Mouse (Mus musculus) stomach, embryonic 15.5 days (tissue): ENCODE measurements around the gene Gm49368. TPM values are rescaled to one million over a fixed set of nuclear protein-coding genes. Genes with fewer than 3 reads are reported as not detected.
"Not testable (repeated sequence)": the region's sequence is repeated elsewhere in the genome, so short reads cannot be mapped to it uniquely, and the experiment has no call there.

Experiments used
- ATAC-seq: fragments of 200-750 bp; cut with Nextera tagmentation; 2 replicates; pipeline ENCODE4 v1.8.0; 2017; ENCODE audit warnings: low read depth, moderate number of reproducible peaks, moderate TSS enrichment; ENCODE audit not compliant: insufficient read depth, low FRiP score
- H3K27ac ChIP-seq: fragments of 300-500 bp; sonication (generic); 2 replicates; pipeline ENCODE4 v1.5.1; 2015; ENCODE audit warnings: mild to moderate bottlenecking, inconsistent platforms
- H3K27me3 ChIP-seq: fragments of 300-500 bp; sonication (generic); replicated peaks from 2 replicates; pipeline ENCODE4 v1.6.1; 2015; ENCODE audit warnings: inconsistent platforms
- H3K36me3 ChIP-seq: fragments of 300-500 bp; sonication (generic); 2 replicates; pipeline ENCODE4 v1.6.1; 2015; ENCODE audit warnings: inconsistent platforms
- H3K4me1 ChIP-seq: fragments of 300-500 bp; sonication (generic); 2 replicates; pipeline ENCODE4 v1.6.1; 2015; ENCODE audit warnings: inconsistent platforms
- H3K4me2 ChIP-seq: fragments of 300-500 bp; sonication (generic); 2 replicates; pipeline ENCODE4 v1.6.1; 2015; ENCODE audit warnings: mild to moderate bottlenecking, inconsistent platforms
- H3K4me3 ChIP-seq: fragments of 300-500 bp; sonication (generic); replicated peaks from 2 replicates; pipeline ENCODE4 v1.5.1; 2015; ENCODE audit warnings: inconsistent platforms
- H3K9ac ChIP-seq: fragments of 300-500 bp; sonication (generic); 2 replicates; pipeline ENCODE4 v1.6.1; 2015; ENCODE audit warnings: inconsistent platforms
- H3K9me3 ChIP-seq: fragments of 300-500 bp; sonication (generic); 2 replicates; pipeline ENCODE4 v1.6.1; 2016; ENCODE audit warnings: inconsistent platforms
- WGBS: fragments of 180-500 bp; shearing (Covaris S2); methylation state at CpG from one replicate; pipeline ENCODE4 v1.1.7; 2015; 5-methylcytosine and 5-hydroxymethylcytosine counted together
- polyA plus RNA-seq: library from polyadenylated mRNA; unstranded; fragments of >200 nt; fragmentation: Nextera tagmentation; extraction: Ambion mirVana; gene quantifications from 2 replicates; pipeline ENCODE4 v1.2.1, GENCODE M21; 2015

Gm49368 gene
- not detected in 2 replicates for polyA plus RNA-seq

DNA sequence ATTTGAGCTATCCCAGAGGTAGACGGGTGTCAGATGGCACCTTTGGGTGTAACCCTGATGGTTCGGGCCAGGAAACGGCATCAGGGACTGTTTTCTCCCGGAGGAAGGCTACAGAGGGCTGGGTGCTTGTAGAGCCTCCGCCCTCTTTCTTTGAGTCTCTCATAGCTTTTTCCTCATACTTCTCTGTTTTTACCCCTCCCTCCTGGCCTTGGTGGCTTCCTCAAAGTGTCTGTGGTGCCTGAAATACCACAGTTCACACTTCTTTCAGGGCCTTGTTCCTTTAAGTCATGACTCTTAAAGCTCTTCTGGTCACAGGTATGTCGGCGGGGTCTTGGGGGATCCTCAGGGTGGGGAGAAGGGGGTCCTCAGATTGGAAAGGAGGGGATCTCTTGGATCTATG lies at the start of gene Gm49368, which contains the start of gene Itgam:
Gm49368 (plus strand) TSS at position 228 of the 400 bp plus-strand sequence.
Itgam (plus strand) TSS at position 185 of the 400 bp plus-strand sequence.
- Histone ChIP-seq H3K36me3 (no peaks in the 10 kb centered on the region), H3K9ac (no peak within 1 kb of the TSS), H3K4me2 (no peak within 1 kb of the TSS), H3K9me3 (no peaks in the 10 kb centered on the region), H3K4me3 (no peak within 1 kb of the TSS), H3K27me3 (no peaks in the 10 kb centered on the region), H3K27ac (no peak within 1 kb of the TSS), H3K4me1 (no peaks in the 10 kb centered on the region)
- WGBS = 74% methylated on average over 7 of the region's 7 CpGs
- no peak for ATAC-seq

DNA sequence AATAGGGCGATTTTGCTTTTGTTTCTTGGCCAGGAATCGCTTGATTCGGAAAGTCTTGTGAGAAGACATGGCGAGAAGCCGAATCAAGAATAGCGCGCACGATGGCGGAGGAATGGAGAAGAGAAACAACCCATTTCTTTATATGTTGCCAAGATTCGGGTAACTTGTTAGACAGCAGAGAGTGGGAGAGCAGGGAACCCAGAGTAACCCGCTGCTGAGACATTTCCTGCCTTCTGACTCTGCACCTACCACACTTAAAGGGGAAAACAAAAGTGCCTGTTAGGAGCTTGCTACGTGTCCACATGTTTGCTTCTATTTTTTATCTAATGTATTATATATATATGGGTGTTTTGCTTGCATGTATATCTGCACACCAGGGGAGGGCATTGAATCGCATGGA lies 49.4 kb upstream of the Gm49368 start:
- 92% methylated on average over 13 of the region's 13 CpGs for WGBS
- Histone ChIP-seq H3K4me3 (no peak overlapping the region), H3K9ac (no peak overlapping the region), H3K36me3 (no peaks in the 10 kb centered on the region), H3K4me2 (no peak overlapping the region), H3K27ac (no peak overlapping the region), H3K4me1 (0 out of 2 replicates have a peak, but pooled peaks cover 2% of the 10 kb centered on the region), H3K27me3 (no peaks in the 10 kb centered on the region), H3K9me3 (no peaks in the 10 kb centered on the region)
- no peak for ATAC-seq

DNA sequence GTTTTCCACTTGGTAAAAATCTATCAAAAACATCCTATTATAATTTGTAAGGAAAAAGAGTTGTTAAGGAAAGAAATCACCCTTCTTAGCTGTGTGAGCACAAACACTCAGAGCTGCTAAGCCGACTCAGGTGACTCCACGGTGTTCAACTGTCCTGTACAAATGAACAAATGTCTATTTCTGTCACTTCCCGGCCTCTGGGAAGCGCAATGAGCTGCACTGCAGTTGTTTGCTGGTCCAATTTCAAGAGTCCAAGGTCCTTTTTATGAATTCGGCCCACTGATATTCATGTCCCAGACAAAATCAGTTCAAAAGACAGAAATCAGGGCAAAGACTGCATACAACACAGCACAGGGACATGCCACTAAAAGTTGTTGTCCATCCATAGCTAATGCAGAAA lies 46.3 kb upstream of the Gm49368 start:
- H3K9ac ChIP-seq, H3K4me2 ChIP-seq, H3K4me1 ChIP-seq, H3K36me3 ChIP-seq, ATAC-seq, H3K4me3 ChIP-seq, H3K27me3 ChIP-seq, H3K9me3 ChIP-seq, H3K27ac ChIP-seq: not testable (repeated sequence)
- 54% methylated on average over 5 of the region's 5 CpGs for WGBS

DNA sequence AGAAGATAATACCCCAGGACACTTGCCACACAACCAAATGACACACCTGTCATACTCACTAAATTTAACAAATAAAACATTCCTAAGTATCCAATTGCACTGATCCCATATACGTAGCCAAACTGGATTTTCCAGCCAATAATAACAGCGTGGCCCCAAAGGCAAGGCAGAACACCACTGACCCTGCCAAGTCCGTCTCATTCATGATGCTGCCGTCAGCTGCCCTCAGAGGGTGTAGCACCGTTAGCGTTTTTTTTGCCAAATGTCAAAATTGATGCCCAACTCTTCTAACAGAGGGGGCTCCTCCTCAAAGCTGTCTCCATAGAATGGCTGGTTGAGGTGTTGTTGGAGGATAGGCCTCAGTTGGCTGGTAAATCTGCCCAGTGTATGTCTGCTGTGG lies 45.8 kb upstream of the Gm49368 start:
- no peak overlapping the region for H3K4me2 ChIP-seq
- no peak overlapping the region for H3K9ac ChIP-seq
- H3K9me3 ChIP-seq = no peaks in the 10 kb centered on the region
- no peak overlapping the region for H3K27ac ChIP-seq
- H3K4me3 ChIP-seq = no peak overlapping the region
- 70% methylated on average over 6 of the region's 6 CpGs for WGBS
- ATAC-seq = no peak
- H3K4me1 ChIP-seq = no peaks in the 10 kb centered on the region
- no peaks in the 10 kb centered on the region for H3K36me3 ChIP-seq
- H3K27me3 ChIP-seq = no peaks in the 10 kb centered on the region

DNA sequence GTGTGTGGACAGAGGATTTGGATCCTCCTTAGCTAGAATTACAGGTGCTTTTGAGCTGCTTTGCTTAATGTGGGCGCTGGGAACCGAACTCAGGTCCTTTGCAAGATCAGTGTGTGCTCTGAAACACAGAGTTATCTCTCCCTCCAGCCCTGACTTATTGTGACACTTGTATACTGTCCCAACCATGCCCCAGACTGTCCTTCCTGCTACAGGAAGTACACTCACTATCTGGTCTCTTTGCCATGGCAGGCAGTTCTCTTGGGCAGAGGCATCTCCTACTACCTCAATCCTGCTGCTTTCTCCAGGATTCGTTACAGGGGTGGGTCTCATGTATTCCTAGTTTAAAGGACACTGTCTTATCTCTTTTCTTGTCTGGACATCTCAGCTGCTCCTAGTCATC lies 44.2 kb upstream of the Gm49368 start:
- H3K9ac ChIP-seq = no peak overlapping the region
- H3K4me1 ChIP-seq = no peaks in the 10 kb centered on the region
- H3K27me3 ChIP-seq = no peaks in the 10 kb centered on the region
- no peak overlapping the region for H3K27ac ChIP-seq
- WGBS = 85% methylated on average over 3 of the region's 3 CpGs
- no peak overlapping the region for H3K4me2 ChIP-seq
- ATAC-seq = no peak
- no peak overlapping the region for H3K4me3 ChIP-seq
- no peaks in the 10 kb centered on the region for H3K9me3 ChIP-seq
- H3K36me3 ChIP-seq = no peaks in the 10 kb centered on the region

DNA sequence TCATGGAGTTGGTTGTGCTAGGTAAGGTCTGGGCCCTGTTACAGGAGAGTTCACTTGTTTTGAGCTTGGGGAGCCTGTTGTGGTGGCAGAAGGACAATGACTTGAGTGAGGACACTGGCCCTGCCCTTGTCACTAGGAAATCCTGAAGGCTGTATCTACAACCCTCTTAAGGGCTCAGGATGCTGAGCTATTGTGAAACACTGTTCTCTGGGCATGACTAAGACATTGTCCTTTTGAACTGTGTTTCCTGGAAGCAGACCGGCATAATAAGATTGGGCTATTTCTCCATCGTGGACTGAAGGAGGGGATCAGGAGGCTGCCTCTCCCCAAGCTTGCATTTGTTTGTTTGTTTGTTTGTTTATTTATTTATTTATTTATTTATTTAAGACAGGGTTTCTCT lies 43.3 kb upstream of the Gm49368 start:
- WGBS = 81% methylated on average over 2 of the region's 2 CpGs
- no peak for ATAC-seq
- H3K27me3 ChIP-seq = no peaks in the 10 kb centered on the region
- no peaks in the 10 kb centered on the region for H3K9me3 ChIP-seq
- H3K4me3 ChIP-seq = no peak overlapping the region
- no peak overlapping the region for H3K9ac ChIP-seq
- H3K27ac ChIP-seq = no peak overlapping the region
- H3K36me3 ChIP-seq = no peaks in the 10 kb centered on the region
- H3K4me2 ChIP-seq = no peak overlapping the region
- H3K4me1 ChIP-seq = no peaks in the 10 kb centered on the region

DNA sequence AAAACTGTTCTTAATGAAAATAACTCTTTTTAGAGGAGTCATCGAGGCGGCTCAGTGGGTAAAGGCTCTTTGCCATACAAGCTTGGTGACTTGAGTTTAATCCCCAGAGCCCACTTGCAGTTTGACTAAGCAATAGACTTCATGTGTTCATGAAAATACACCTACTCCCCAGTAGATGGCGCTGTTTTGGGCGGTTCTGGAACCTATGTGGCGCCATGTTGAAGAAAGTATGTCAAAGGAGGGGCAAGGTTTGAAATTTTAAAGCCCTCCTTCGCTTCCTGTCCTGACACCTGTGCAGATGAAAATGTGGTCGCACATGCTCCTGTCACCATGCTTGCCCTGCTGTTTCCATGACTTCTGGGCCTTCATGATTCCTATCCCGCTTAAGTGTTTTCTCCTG lies 39.5 kb upstream of the Gm49368 start:
- WGBS = 62% methylated on average over 8 of the region's 8 CpGs
- no peak for ATAC-seq

DNA sequence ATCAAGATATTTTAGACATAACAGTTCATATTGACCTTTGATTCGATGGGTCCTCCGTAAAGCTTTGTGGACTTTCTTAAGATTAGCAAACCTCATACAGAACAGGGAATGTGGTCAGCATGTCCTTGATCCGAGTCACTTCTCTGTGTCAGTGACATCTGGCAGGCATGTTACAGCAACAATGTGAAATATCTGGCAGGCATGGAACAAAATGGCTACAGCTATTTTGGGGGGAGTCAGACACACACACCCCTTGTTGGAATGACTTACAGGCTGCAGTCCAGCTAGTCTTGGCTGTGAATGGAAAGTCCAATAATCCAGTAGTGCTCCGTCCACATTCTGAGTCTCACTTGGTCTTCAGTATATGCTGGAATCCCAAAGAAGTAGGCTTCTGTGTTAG lies 38.9 kb upstream of the Gm49368 start:
- no peaks in the 10 kb centered on the region for H3K36me3 ChIP-seq
- 87% methylated on average over 4 of the region's 4 CpGs for WGBS

More for the DNA sequence above, 39.5 kb upstream of the Gm49368 start:
- Histone ChIP-seq H3K4me2 (no peak overlapping the region), H3K4me3 (no peak overlapping the region), H3K27ac (no peak overlapping the region), H3K9ac (no peak overlapping the region), H3K9me3 (no peaks in the 10 kb centered on the region), H3K36me3 (no peaks in the 10 kb centered on the region), H3K27me3 (no peaks in the 10 kb centered on the region), H3K4me1 (no peaks in the 10 kb centered on the region)

DNA sequence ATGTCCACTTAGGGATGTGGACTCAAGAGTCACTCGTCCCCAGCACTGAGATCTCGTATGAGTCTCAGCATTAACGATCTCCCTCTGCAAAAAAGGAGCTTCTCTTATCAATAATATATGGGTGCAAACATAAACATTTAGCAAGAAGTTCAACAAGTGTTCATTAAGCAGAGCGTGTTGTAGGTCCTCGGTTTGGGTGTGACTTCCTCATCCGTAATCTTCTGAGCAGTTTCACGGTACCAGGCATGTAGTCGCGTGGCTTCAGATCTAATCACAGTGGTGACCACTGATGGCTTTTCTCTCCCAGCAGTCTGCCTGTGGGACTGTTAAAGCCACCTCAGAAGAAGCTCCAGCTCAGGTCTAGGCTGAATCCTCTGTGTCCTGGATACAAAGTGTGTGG lies 38.1 kb upstream of the Gm49368 start:
- 70% methylated on average over 9 of the region's 9 CpGs for WGBS
- no peaks in the 10 kb centered on the region for H3K36me3 ChIP-seq
- H3K4me1 ChIP-seq = no peaks in the 10 kb centered on the region
- no peak overlapping the region for H3K4me3 ChIP-seq
- H3K4me2 ChIP-seq = no peak overlapping the region
- no peaks in the 10 kb centered on the region for H3K9me3 ChIP-seq
- no peak for ATAC-seq
- H3K27me3 ChIP-seq = no peaks in the 10 kb centered on the region
- H3K27ac ChIP-seq = no peak overlapping the region
- H3K9ac ChIP-seq = no peak overlapping the region

More for the DNA sequence above, 38.9 kb upstream of the Gm49368 start:
- Histone ChIP-seq H3K9ac (no peak overlapping the region), H3K9me3 (no peaks in the 10 kb centered on the region), H3K4me1 (no peaks in the 10 kb centered on the region), H3K4me3 (no peak overlapping the region), H3K27ac (no peak overlapping the region), H3K27me3 (no peaks in the 10 kb centered on the region), H3K4me2 (no peak overlapping the region)
- no peak for ATAC-seq

DNA sequence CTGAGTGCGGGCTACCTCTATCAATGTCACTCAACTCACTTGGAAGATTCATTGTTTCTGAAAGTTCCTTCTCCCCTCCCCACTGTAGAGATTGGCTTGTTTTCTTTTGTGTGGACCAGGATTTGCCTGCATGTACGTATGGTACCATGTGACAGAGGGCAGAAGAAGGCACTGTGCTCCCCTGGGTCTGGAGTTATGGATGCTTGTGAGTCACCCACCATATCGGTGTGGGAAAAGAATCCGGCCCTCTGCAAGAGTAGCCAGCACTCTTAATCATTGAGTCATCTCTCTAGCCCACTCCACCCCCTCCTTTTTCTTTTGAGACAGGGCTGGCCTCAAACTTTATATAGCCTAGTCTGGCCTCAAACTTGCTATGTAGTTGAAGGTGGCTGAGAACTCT lies 37.6 kb upstream of the Gm49368 start:
- no peak for ATAC-seq
- 81% methylated on average over 4 of the region's 4 CpGs for WGBS
- Histone ChIP-seq H3K4me1 (no peaks in the 10 kb centered on the region), H3K4me2 (no peak overlapping the region), H3K4me3 (no peak overlapping the region), H3K36me3 (no peaks in the 10 kb centered on the region), H3K9ac (no peak overlapping the region), H3K27ac (no peak overlapping the region), H3K27me3 (no peaks in the 10 kb centered on the region), H3K9me3 (no peaks in the 10 kb centered on the region)

DNA sequence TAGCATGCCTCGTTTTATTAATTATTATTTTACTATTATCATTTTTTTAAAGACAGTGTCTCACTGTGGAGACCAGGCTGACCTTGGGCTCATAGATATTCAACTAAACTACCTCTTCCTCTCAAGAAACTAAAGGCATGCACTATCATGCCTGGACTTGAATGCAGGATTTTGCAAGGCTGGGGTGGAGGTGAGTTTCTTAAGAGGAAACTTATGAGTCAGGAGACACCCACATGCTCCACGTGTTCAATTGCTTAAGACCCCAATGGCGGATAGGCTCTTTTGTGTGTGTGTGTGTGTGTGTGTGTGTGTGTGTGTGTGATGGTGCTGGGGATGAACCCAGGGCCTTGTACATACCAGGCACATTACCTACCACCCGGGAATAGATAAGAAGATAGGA lies 37.1 kb upstream of the Gm49368 start:
- Histone ChIP-seq H3K4me2 (no peak overlapping the region), H3K4me1 (no peaks in the 10 kb centered on the region), H3K27ac (no peak overlapping the region), H3K9me3 (no peaks in the 10 kb centered on the region), H3K4me3 (no peak overlapping the region), H3K9ac (no peak overlapping the region), H3K36me3 (no peaks in the 10 kb centered on the region), H3K27me3 (no peaks in the 10 kb centered on the region)
- WGBS = 74% methylated on average over 4 of the region's 4 CpGs
- no peak for ATAC-seq

DNA sequence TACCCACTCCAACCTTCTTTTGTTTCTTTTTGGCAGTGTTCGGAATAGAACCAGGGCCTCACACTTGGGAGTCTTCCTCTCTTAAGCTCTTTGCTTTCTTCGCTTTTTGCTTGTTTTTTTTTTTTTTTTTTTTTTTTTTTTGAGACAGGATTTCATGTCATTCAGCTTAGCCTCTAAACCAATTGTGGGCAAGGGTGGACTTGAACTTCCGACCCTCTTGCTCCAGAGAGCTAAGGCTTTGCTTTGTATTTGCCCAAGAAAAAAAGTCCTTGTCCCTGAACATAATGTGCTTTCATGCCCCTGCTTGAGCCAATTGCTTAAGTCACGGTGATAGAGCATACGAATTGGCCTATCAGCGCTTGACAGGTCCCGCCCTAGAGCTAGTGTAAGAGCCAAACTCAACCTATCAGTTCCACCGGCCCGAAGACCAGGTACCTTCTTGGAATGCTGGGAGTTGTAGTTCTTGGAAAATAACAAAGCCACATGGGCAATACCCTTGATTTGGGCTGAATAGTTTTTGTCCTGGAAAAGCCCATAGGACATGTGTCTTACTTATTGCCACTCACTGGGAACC lies 31.0 kb upstream of the Gm49368 start:
- Histone ChIP-seq H3K4me2 (no peak overlapping the region), H3K9me3 (no peaks in the 10 kb centered on the region), H3K36me3 (no peaks in the 10 kb centered on the region), H3K4me1 (no peaks in the 10 kb centered on the region), H3K27me3 (no peaks in the 10 kb centered on the region), H3K27ac (peak overlapping the region; percentile 67), H3K9ac (no peak overlapping the region), H3K4me3 (no peak overlapping the region)
- peak; percentile 84 for ATAC-seq
- 42% methylated on average over 9 of the region's 9 CpGs for WGBS
